Comparison of ENCODE assay signal across 10 mouse cellular contexts in genomic region chr5:14807136-14807535, GRCm38 (mm10).
A peak's percentile ranks its signal among the peaks of the same experiment; 100 is the strongest.
DNase-seq lines count a peak whose midpoint lies in the region; ATAC-seq lines count a peak whose summit lies in the region.
"Had no signal": no experiment of that assay in that cellular context is flagged by ENCODE, and none has a peak within 500 bp of the region (broad histone marks: within the 10 kb centered on the region; RNA-seq: fewer than 3 reads in every experiment).

No protein-coding gene starts in this region.

- DNase-seq in thymus, postnatal 0 days (ENCODE audit: low spot score) = peak; percentile 9
- no peak for DNase-seq in thymus, postnatal 14 days
- peak; percentile 9 for DNase-seq in c-Kit-positive CD71-positive TER-119-positive erythroid progenitor cells, embryonic 14.5 days (ENCODE audit: low spot score)
- DNase-seq in forebrain, embryonic 14.5 days (ENCODE audit: low spot score) = peak; percentile 84
- peak; percentile 3 to 23 for DNase-seq in lung, adult 18-20 months
- DNase-seq in retina, adult 2 months (ENCODE audit: low read depth, low spot score) = peak; percentile 54
- DNase-seq in spleen, postnatal 4 days (ENCODE audit: low spot score in 2 of 2) = no peak

- 3% methylated on average over 6 of the region's 6 CpGs for WGBS in forebrain, embryonic 14.5 days
- 5% methylated on average over 6 of the region's 6 CpGs for WGBS in kidney, embryonic 15.5 days

- peak; percentile 91 for ATAC-seq in forebrain, embryonic 14.5 days
- peak; percentile 88; the same call in 1 of the 2 replicates for ATAC-seq in kidney, embryonic 15.5 days (replicated peaks; ENCODE audit: low FRiP score)

- no peaks in the 10 kb centered on the region for H3K27me3 ChIP-seq in forebrain, embryonic 14.5 days (replicated peaks; ENCODE audit: control insufficient read depth, insufficient read depth, low read length)
- H3K27me3 ChIP-seq in kidney, embryonic 15.5 days = no peaks in the 10 kb centered on the region

- H3K27ac ChIP-seq in forebrain, embryonic 14.5 days (ENCODE audit: low read depth, low read length) = no peak overlapping the region
- H3K27ac ChIP-seq in kidney, embryonic 15.5 days = no peak overlapping the region

- no peak overlapping the region for H3K9ac ChIP-seq in forebrain, embryonic 14.5 days (ENCODE audit: low read length)
- H3K9ac ChIP-seq in kidney, embryonic 15.5 days = no peak overlapping the region

- no peaks in the 10 kb centered on the region for H3K36me3 ChIP-seq in forebrain, embryonic 14.5 days (ENCODE audit: control insufficient read depth, insufficient read depth, low read length)
- no peaks in the 10 kb centered on the region for H3K36me3 ChIP-seq in kidney, embryonic 15.5 days

- no peaks in the 10 kb centered on the region for H3K9me3 ChIP-seq in forebrain, embryonic 14.5 days (replicated peaks; ENCODE audit: control insufficient read depth, low read length)
- no peaks in the 10 kb centered on the region for H3K9me3 ChIP-seq in kidney, embryonic 15.5 days (replicated peaks)

- H3K4me3 ChIP-seq in forebrain, embryonic 14.5 days (ENCODE audit: low read depth, low read length) = no peak overlapping the region
- no peak overlapping the region for H3K4me3 ChIP-seq in kidney, embryonic 15.5 days (replicated peaks)
- H3K4me3 ChIP-seq: erythroblast, embryonic 14.5 days; myocyte had no signal

- H3K4me1 ChIP-seq in forebrain, embryonic 14.5 days (ENCODE audit: control insufficient read depth, insufficient read depth, low read length) = no peaks in the 10 kb centered on the region
- no peaks in the 10 kb centered on the region for H3K4me1 ChIP-seq in kidney, embryonic 15.5 days

- no peak overlapping the region for H3K4me2 ChIP-seq in forebrain, embryonic 14.5 days (ENCODE audit: low read length)
- H3K4me2 ChIP-seq in kidney, embryonic 15.5 days = no peak overlapping the region

Comparison
In these comparisons a context has a peak if more than half of its experiments do, and no peak if none do; other contexts are left out.
1. DNase-seq: peak in thymus, postnatal 0 days (single experiment), c-Kit-positive CD71-positive TER-119-positive erythroid progenitor cells, embryonic 14.5 days (single experiment), forebrain, embryonic 14.5 days (single experiment), lung, adult 18-20 months (2 of 2) and retina, adult 2 months (single experiment); none in thymus, postnatal 14 days (single experiment) and spleen, postnatal 4 days (0 of 2).